Mouse (Mus musculus) C2C12 (cell line): ENCODE results near the gene Ccr9.

Experiments used
- CTCF ChIP-seq: IDR thresholded peaks from one replicate; pipeline ENCODE4 v1.5.1; 2011; ENCODE audit not compliant: control insufficient read depth, insufficient read depth, insufficient read length
- MYOG ChIP-seq: IDR thresholded peaks from one replicate; pipeline ENCODE4 v1.6.1; 2011; ENCODE audit not compliant: control insufficient read depth, insufficient read length; ENCODE audit errors: extremely low read depth
- USF1 ChIP-seq: IDR thresholded peaks from one replicate; pipeline ENCODE4 v1.6.1; 2011; ENCODE audit warnings: low read depth, mild to moderate bottlenecking, control low read depth, moderate library complexity

- TF ChIP-seq CTCF (no peak), USF1 (no peak), MYOG (no peak)
Measured at GRCm38 (mm10) chr9:123686206-123686605, 8.0 kb downstream of the Ccr9 start.
